22 mouse cellular contexts compared by ENCODE assay signal in genomic region chr11:50473933-50474332, GRCm38 (mm10). TPM values are rescaled to one million over a fixed set of nuclear protein-coding genes. Genes with fewer than 3 reads are reported as not detected.
DNase-seq lines count a peak whose midpoint lies in the region; ATAC-seq and TF ChIP-seq lines count a peak whose summit lies in the region.
"Had no signal": no experiment of that assay in that cellular context is flagged by ENCODE, and none has a peak within 500 bp of the region (broad histone marks: within the 10 kb centered on the region; RNA-seq: fewer than 3 reads in every experiment).

No protein-coding gene starts in this region.

- no peaks in the 10 kb centered on the region for H3K4me1 ChIP-seq in cerebellum, adult 2 months (ENCODE audit: control insufficient read depth, insufficient read depth, low read length)

- peak; percentile 66 for ATAC-seq in megakaryocyte progenitor cell, adult 5-6 weeks (replicated peaks; ENCODE audit: poor library complexity)
- ATAC-seq: forebrain, embryonic 14.5 days; forebrain, postnatal 0 days; Patski had no signal

- no peak overlapping the region for H3K4me3 ChIP-seq in cerebellum, adult 2 months (replicated peaks; ENCODE audit: insufficient read depth, low read depth, low read length)
- H3K4me3 ChIP-seq: embryonic facial prominence, embryonic 12.5 days; embryonic facial prominence, embryonic 15.5 days; gastrocnemius, adult 2 months; heart, adult 2 months; hindbrain, embryonic 12.5 days; hindbrain, embryonic 15.5 days had no signal

- H3K27me3 ChIP-seq in cerebellum, adult 2 months (ENCODE audit: control insufficient read depth, insufficient read depth, low read length): no peaks in the 10 kb centered on the region
- H3K27me3 ChIP-seq: embryonic facial prominence, embryonic 12.5 days; embryonic facial prominence, embryonic 15.5 days; hindbrain, embryonic 12.5 days; hindbrain, embryonic 15.5 days had no signal

- 100% methylated on average over 1 of the region's 1 CpGs for WGBS in cerebellum, adult 2 months

- DNase-seq in spleen, postnatal 36 days (ENCODE audit: low spot score in 2 of 2): peak; percentile 30 to 31
- no peak for DNase-seq in spleen, postnatal 14 days (ENCODE audit: low spot score in 2 of 2)
- DNase-seq in c-Kit-positive CD71-negative TER-119-negative erythroid progenitor cells, embryonic 14.5 days (ENCODE audit: low read depth): peak; percentile 17
- DNase-seq in kidney, postnatal 14 days: no peak
- DNase-seq in retina, postnatal 1 day: no peak
- DNase-seq in cerebellum, adult 2 months: no peak
- DNase-seq: adrenal gland, postnatal 10 days; adrenal gland, postnatal 36 days; cerebellum, adult 11 months; cerebellum, adult 9-10 months; cerebellum, postnatal 14 days; forebrain, postnatal 0 days; gastrocnemius, adult 2 months; gastrocnemius, postnatal 14 days; heart, adult 2 months had no signal

- TF ChIP-seq POLR2A in cerebellum, adult 2 months (IDR thresholded peaks at IDR 0.05; ENCODE audit: borderline replicate concordance, insufficient read depth, low read length): no peak

- TF ChIP-seq CTCF in cerebellum, adult 2 months (IDR thresholded peaks at IDR 0.05; ENCODE audit: borderline replicate concordance, insufficient read depth, low read depth, low read length): no peak

- no peak overlapping the region for H3K27ac ChIP-seq in cerebellum, adult 2 months (ENCODE audit: insufficient read depth, low read length)
- H3K27ac ChIP-seq: embryonic facial prominence, embryonic 12.5 days; embryonic facial prominence, embryonic 15.5 days; gastrocnemius, adult 2 months; heart, adult 2 months; hindbrain, embryonic 12.5 days; hindbrain, embryonic 15.5 days had no signal

RNA-seq across cellular contexts. Expression of gene Rufy1, which starts 43.0 kb away (rescaled TPM):
- total RNA-seq in megakaryocyte progenitor cell, adult 5-6 weeks (2015): 29.5 and 38.1 TPM in 2 replicates
- total RNA-seq in megakaryocyte progenitor cell, adult 5-6 weeks (2017): 42.5 and 48.5 TPM in 2 replicates
- 35.6 and 38.3 TPM in 2 replicates for polyA plus RNA-seq in cerebellum, adult 2 months (2012; rRNA removed)

Comparison
In these comparisons a context has a peak if more than half of its experiments do, and no peak if none do; other contexts are left out.
1. DNase-seq: peak in spleen, postnatal 36 days (2 of 2) and c-Kit-positive CD71-negative TER-119-negative erythroid progenitor cells, embryonic 14.5 days (single experiment); none in spleen, postnatal 14 days (0 of 2), kidney, postnatal 14 days (single experiment), retina, postnatal 1 day (single experiment) and cerebellum, adult 2 months (0 of 2).